Mouse (Mus musculus) heart, postnatal 36 days (tissue): ENCODE data around the gene Rassf4. TPM values are rescaled to one million over a fixed set of nuclear protein-coding genes. Genes with fewer than 3 reads are reported as not detected.

ENCODE experiments used
- microRNA-seq, 2 experiments: library from miRNA; unstranded; fragments of <30 nt; microRNA quantifications; one replicate each; pipeline ENCODE4 v1.2.0; 2021; ENCODE audit warnings: borderline number of aligned reads in 2 of 2
- total RNA-seq, 2 experiments: library from RNA; stranded (reverse); gene quantifications; 2 replicates each; pipeline ENCODE4 v1.2.3; 2021

Gene Rassf4
- total RNA-seq, 2 experiments from 2014 or later: 6.5 to 8.0 TPM

Small RNA genes within 50 kb of the gene (microRNA-seq; reads per million reads assigned to microRNA genes)
- gene Mir7043: 0 reads per million in 2 experiments

Other genes with a start within 250 kb of the Rassf4 start
- 10 to 100 TPM in 1 of 2 experiments, 1 to 10 TPM in 1; 8.6 to 14.9 TPM for gene Alox5, start 212.8 kb downstream of the Rassf4 start, total RNA-seq
- not detected for gene Olfr211, start 184.9 kb downstream of the Rassf4 start, total RNA-seq
- under 1 TPM; 0.11 to 0.14 TPM for gene Olfr212, start 167.4 kb downstream of the Rassf4 start, total RNA-seq
- gene Olfr213, start 135.5 kb downstream of the Rassf4 start, total RNA-seq: not detected
- gene Gm5580, start 122.8 kb downstream of the Rassf4 start, total RNA-seq: 1 to 10 TPM; 1.2 to 1.6 TPM
- not detected for gene Olfr214, start 119.7 kb downstream of the Rassf4 start, total RNA-seq
- gene Olfr215, start 89.8 kb downstream of the Rassf4 start, total RNA-seq: not detected
- gene Zfp422, start 45.0 kb downstream of the Rassf4 start, total RNA-seq: 10 to 100 TPM; 18.2 to 19.3 TPM
- 10 to 100 TPM; 60.4 to 63.7 TPM for gene Depp1, start 23.3 kb downstream of the Rassf4 start, total RNA-seq
- under 1 TPM in 1 of 2 experiments, not detected in 1; 0.03 TPM for gene Tmem72, start 43.0 kb upstream of the Rassf4 start, total RNA-seq